Mouse (Mus musculus) stomach, embryonic 14.5 days (tissue): ENCODE measurements around the gene Sfxn2. TPM values are rescaled to one million over a fixed set of nuclear protein-coding genes. Genes with fewer than 3 reads are reported as not detected.

ENCODE experiments used
- ATAC-seq: fragments of 200-750 bp; cut with Nextera tagmentation; 2 replicates; pipeline ENCODE4 v1.8.0; 2017; ENCODE audit warnings: low read depth, moderate TSS enrichment; ENCODE audit not compliant: insufficient number of reproducible peaks, insufficient read depth, low FRiP score
- H3K27ac ChIP-seq: fragments of 300-500 bp; sonication (generic); 2 replicates; pipeline ENCODE4 v1.5.1; 2014; ENCODE audit warnings: mild to moderate bottlenecking, low read length, moderate library complexity, mixed read lengths
- H3K27me3 ChIP-seq: fragments of 300-500 bp; sonication (generic); 2 replicates; pipeline ENCODE4 v1.6.1; 2014; ENCODE audit warnings: low read length, control low read depth, mixed read lengths; ENCODE audit not compliant: control insufficient read depth, insufficient read depth
- H3K36me3 ChIP-seq: fragments of 300-500 bp; sonication (generic); 2 replicates; pipeline ENCODE4 v1.6.1; 2014; ENCODE audit warnings: mild to moderate bottlenecking, control low read depth, low read length, moderate library complexity, mixed read lengths; ENCODE audit not compliant: control insufficient read depth, insufficient read depth
- H3K4me1 ChIP-seq: fragments of 300-500 bp; sonication (generic); 2 replicates; pipeline ENCODE4 v1.6.1; 2014; ENCODE audit warnings: low read length, control low read depth, mixed read lengths; ENCODE audit not compliant: control insufficient read depth, insufficient read depth
- H3K4me2 ChIP-seq: fragments of 300-500 bp; sonication (generic); replicated peaks from 2 replicates; pipeline ENCODE4 v1.6.1; 2014; ENCODE audit warnings: low read depth, low read length, control low read depth
- H3K4me3 ChIP-seq: fragments of 300-500 bp; sonication (generic); 2 replicates; pipeline ENCODE4 v1.5.1; 2014; ENCODE audit warnings: low read depth, low read length, control low read depth
- H3K9ac ChIP-seq: fragments of 300-500 bp; sonication (generic); replicated peaks from 2 replicates; pipeline ENCODE4 v1.6.1; 2014; ENCODE audit warnings: low read depth, mild to moderate bottlenecking, control low read depth, low read length, moderate library complexity, mixed read lengths
- H3K9me3 ChIP-seq: fragments of 300-500 bp; sonication (generic); 2 replicates; pipeline ENCODE4 v1.6.1; 2016; ENCODE audit warnings: low read depth, low read length, control low read depth; ENCODE audit not compliant: control insufficient read depth
- WGBS: fragments of 180-500 bp; shearing (Covaris S2); extraction: QIAGEN DNeasy Blood & Tissue Kit; methylation state at CpG from one replicate; pipeline ENCODE4 v1.1.7; 2014; 5-methylcytosine and 5-hydroxymethylcytosine counted together
- polyA plus RNA-seq: library from polyadenylated mRNA; unstranded; fragments of >200 nt; fragmentation: Nextera tagmentation; extraction: Ambion mirVana; gene quantifications from 2 replicates; pipeline ENCODE4 v1.2.1, GENCODE M21; 2014

The Sfxn2 gene
- polyA plus RNA-seq, 1 experiment from 2014 or later = 19.3 TPM

GRCm38 (mm10) chr19:46599375-46600256 is 26.5 kb downstream of the Sfxn2 start:
- peaks cover 9% of the 10 kb centered on the region; the same call in 1 of the 2 replicates for H3K4me1 ChIP-seq
- no peak overlapping the region; the same call in 1 of the 2 replicates for H3K27ac ChIP-seq
- no peaks in the 10 kb centered on the region for H3K9me3 ChIP-seq
- peaks cover 5% of the 10 kb centered on the region; the same call in 1 of the 2 replicates for H3K36me3 ChIP-seq
- H3K27me3 ChIP-seq = no peaks in the 10 kb centered on the region
- 16% methylated on average over 22 of the region's 22 CpGs for WGBS
- peak overlapping the region; percentile 83 for H3K4me2 ChIP-seq
- peak overlapping the region; percentile 95 for H3K4me3 ChIP-seq
- peak overlapping the region; percentile 76 for H3K9ac ChIP-seq
- no peak for ATAC-seq

- no peak overlapping the region for H3K27ac ChIP-seq
- peak overlapping the region; percentile 95; the same call in 1 of the 2 replicates for H3K4me3 ChIP-seq
- no peak for ATAC-seq
- peaks cover 4% of the 10 kb centered on the region; the same call in 1 of the 2 replicates for H3K36me3 ChIP-seq
- H3K9ac ChIP-seq = no peak overlapping the region
- 79% methylated on average over 4 of the region's 4 CpGs for WGBS
- H3K9me3 ChIP-seq = no peaks in the 10 kb centered on the region
- peaks cover 9% of the 10 kb centered on the region; the same call in 1 of the 2 replicates for H3K4me1 ChIP-seq
- peak overlapping the region; percentile 83; the same call in 1 of the 2 replicates for H3K4me2 ChIP-seq
- no peaks in the 10 kb centered on the region for H3K27me3 ChIP-seq
Measured at GRCm38 (mm10) chr19:46600371-46600770, 27.2 kb downstream of the Sfxn2 start.

- no peak overlapping the region for H3K4me3 ChIP-seq
Measured at GRCm38 (mm10) chr19:46601491-46601890, 28.3 kb downstream of the Sfxn2 start.

GRCm38 (mm10) chr19:46602406-46602805 is 29.2 kb downstream of the Sfxn2 start:
- Histone ChIP-seq H3K9ac (no peak overlapping the region), H3K4me2 (no peak overlapping the region)

More at GRCm38 (mm10) chr19:46601491-46601890, 28.3 kb downstream of the Sfxn2 start:
- Histone ChIP-seq H3K27me3 (no peaks in the 10 kb centered on the region), H3K9me3 (no peaks in the 10 kb centered on the region), H3K4me2 (no peak overlapping the region), H3K4me1 (peaks cover 9% of the 10 kb centered on the region; the same call in 1 of the 2 replicates), H3K27ac (no peak overlapping the region), H3K9ac (no peak overlapping the region), H3K36me3 (peaks cover 7% of the 10 kb centered on the region; the same call in 1 of the 2 replicates)
- no peak for ATAC-seq
- WGBS = 73% methylated on average over 14 of the region's 14 CpGs

GRCm38 (mm10) chr19:46606718-46607117 is 33.6 kb downstream of the Sfxn2 start:
- Histone ChIP-seq H3K4me2 (no peak overlapping the region), H3K4me1 (no peaks in the 10 kb centered on the region), H3K9ac (no peak overlapping the region), H3K9me3 (no peaks in the 10 kb centered on the region), H3K4me3 (no peak overlapping the region), H3K27me3 (no peaks in the 10 kb centered on the region), H3K36me3 (peaks cover 8% of the 10 kb centered on the region), H3K27ac (no peak overlapping the region)
- 90% methylated on average over 13 of the region's 13 CpGs for WGBS
- no peak for ATAC-seq

More at GRCm38 (mm10) chr19:46602406-46602805, 29.2 kb downstream of the Sfxn2 start:
- Histone ChIP-seq H3K27ac (no peak overlapping the region), H3K4me1 (peaks cover 9% of the 10 kb centered on the region; the same call in 1 of the 2 replicates), H3K27me3 (no peaks in the 10 kb centered on the region), H3K36me3 (peaks cover 4% of the 10 kb centered on the region; the same call in 1 of the 2 replicates), H3K9me3 (no peaks in the 10 kb centered on the region), H3K4me3 (no peak overlapping the region)
- no peak for ATAC-seq
- WGBS = 89% methylated on average over 4 of the region's 4 CpGs

GRCm38 (mm10) chr19:46607424-46607823 is 34.3 kb downstream of the Sfxn2 start:
- Histone ChIP-seq H3K9me3 (no peaks in the 10 kb centered on the region), H3K27me3 (no peaks in the 10 kb centered on the region), H3K4me1 (0 out of 2 replicates have a peak, but pooled peaks cover 3% of the 10 kb centered on the region), H3K4me2 (no peak overlapping the region), H3K9ac (no peak overlapping the region), H3K36me3 (peaks cover 8% of the 10 kb centered on the region), H3K27ac (no peak overlapping the region), H3K4me3 (no peak overlapping the region)
- 54% methylated on average over 7 of the region's 7 CpGs for WGBS
- no peak for ATAC-seq

- whole genome bisulfite sequencing = 98% methylated on average over 7 of the region's 7 CpGs
- Histone ChIP-seq H3K4me2 (no peak overlapping the region), H3K4me3 (no peak overlapping the region), H3K27ac (no peak overlapping the region), H3K4me1 (0 out of 2 replicates have a peak, but pooled peaks cover 3% of the 10 kb centered on the region), H3K9ac (no peak overlapping the region), H3K36me3 (peaks cover 8% of the 10 kb centered on the region), H3K9me3 (no peaks in the 10 kb centered on the region), H3K27me3 (no peaks in the 10 kb centered on the region)
- ATAC-seq = no peak
Measured at GRCm38 (mm10) chr19:46608158-46608557, 35.0 kb downstream of the Sfxn2 start.

- H3K36me3 ChIP-seq = peaks cover 6% of the 10 kb centered on the region; the same call in 1 of the 2 replicates
- H3K4me2 ChIP-seq = no peak overlapping the region
- no peak overlapping the region for H3K27ac ChIP-seq
- H3K4me1 ChIP-seq = peaks cover 22% of the 10 kb centered on the region
- no peak for ATAC-seq
- no peaks in the 10 kb centered on the region for H3K9me3 ChIP-seq
- no peaks in the 10 kb centered on the region for H3K27me3 ChIP-seq
- 60% methylated on average over 11 of the region's 11 CpGs for WGBS
- H3K9ac ChIP-seq = no peak overlapping the region
- H3K4me3 ChIP-seq = no peak overlapping the region
Measured at GRCm38 (mm10) chr19:46616378-46616777, 43.2 kb downstream of the Sfxn2 start.
